Mouse (Mus musculus) ovary, adult 18-20 months (tissue): ENCODE results near the gene Exosc8.
"Not testable (repeated sequence)": the region's sequence is repeated elsewhere in the genome, so short reads cannot be mapped to it uniquely, and the experiment has no call there.

Source experiments
- DNase-seq: peaks from one replicate; pipeline ENCODE4 v3.0.0; 2022; ENCODE audit warnings: low spot score, mixed read lengths

Gene Exosc8

GRCm38 (mm10) chr3:54736101-54736927, 1.1 kb upstream of the Exosc8 start:
- DNase-seq = no peak

- DNase-seq = peak; percentile 82
Measured at GRCm38 (mm10) chr3:54734411-54735246, 564 bp downstream of the Exosc8 start.

GRCm38 (mm10) chr3:54732371-54732770, 2.8 kb downstream of the Exosc8 start:
- no peak for DNase-seq

- DNase-seq = no peak
Measured at GRCm38 (mm10) chr3:54731626-54732150, 3.5 kb downstream of the Exosc8 start.

- no peak for DNase-seq
Measured at GRCm38 (mm10) chr3:54728100-54728499, 7.1 kb downstream of the Exosc8 start.

- DNase-seq = no peak
Measured at GRCm38 (mm10) chr3:54727588-54727987, 7.6 kb downstream of the Exosc8 start.

- DNase-seq = no peak
Measured at GRCm38 (mm10) chr3:54725344-54725743, 9.8 kb downstream of the Exosc8 start.

GRCm38 (mm10) chr3:54723741-54724500, 11.3 kb downstream of the Exosc8 start:
- DNase-seq = no peak

GRCm38 (mm10) chr3:54718947-54719346, 16.2 kb downstream of the Exosc8 start:
- DNase-seq = no peak

- no peak for DNase-seq
Measured at GRCm38 (mm10) chr3:54717348-54717747, 17.8 kb downstream of the Exosc8 start.

GRCm38 (mm10) chr3:54715461-54715860, 19.7 kb downstream of the Exosc8 start:
- no peak for DNase-seq

- no peak for DNase-seq
Measured at GRCm38 (mm10) chr3:54714253-54714652, 20.9 kb downstream of the Exosc8 start, which contains the start of gene Gm21958. Gm21958 (minus strand) TSS chr3:54714353.

GRCm38 (mm10) chr3:54708972-54709371, 26.2 kb downstream of the Exosc8 start:
- DNase-seq = no peak

GRCm38 (mm10) chr3:54704106-54704505, 31.1 kb downstream of the Exosc8 start:
- not testable (repeated sequence) for DNase-seq

- DNase-seq = no peak
Measured at GRCm38 (mm10) chr3:54699759-54700301, 35.4 kb downstream of the Exosc8 start.

GRCm38 (mm10) chr3:54693056-54693415, 42.2 kb downstream of the Exosc8 start:
- DNase-seq = no peak

GRCm38 (mm10) chr3:54692202-54693055, 42.8 kb downstream of the Exosc8 start, which contains the start of gene Supt20:
Supt20 (plus strand) TSS chr3:54692807.
- DNase-seq = peak; percentile 89

- DNase-seq = no peak
Measured at GRCm38 (mm10) chr3:54689091-54689490, 46.1 kb downstream of the Exosc8 start.

- DNase-seq = no peak
Measured at GRCm38 (mm10) chr3:54687245-54687644, 47.9 kb downstream of the Exosc8 start.

- DNase-seq = no peak
Measured at GRCm38 (mm10) chr3:54685202-54685601, 50.0 kb downstream of the Exosc8 start.
